Mouse (Mus musculus): ENCODE measurements around the gene Crx. TPM values are rescaled to one million over a fixed set of nuclear protein-coding genes. Genes with fewer than 3 reads are reported as not detected.

The Crx gene
- total RNA-seq, 2 experiments from 2014 or later = not detected

DNA sequence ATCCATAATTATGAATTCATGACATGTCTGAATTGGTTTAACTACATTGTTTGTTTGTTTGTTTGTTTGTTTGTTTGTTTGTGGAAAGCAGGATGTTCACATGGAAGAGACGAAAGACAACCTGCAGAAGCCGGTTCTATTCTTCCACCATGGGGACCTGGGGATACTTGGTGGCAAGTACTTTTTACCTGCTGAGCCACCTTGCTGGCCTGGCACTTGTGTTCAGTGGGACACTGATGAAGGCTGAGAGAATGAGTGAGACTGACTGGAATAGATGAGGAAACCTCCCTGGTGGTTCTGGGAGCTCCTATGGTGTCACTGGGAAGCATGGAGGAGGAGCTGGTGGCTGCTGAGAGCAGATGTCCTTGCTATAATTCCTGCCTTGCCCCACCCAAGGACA is 2.5 kb upstream of the Crx start, which contains the start of gene Crxos:
Gene Crxos, plus strand, starts transcription at position 301 of the 400 bp plus-strand sequence.
- DNase-seq (ENCODE audit: extremely low spot score in 1 of 2, low spot score in 2 of 2) = no peak
- intact Hi-C loops (cut with DNase I) = no loop called here

DNA sequence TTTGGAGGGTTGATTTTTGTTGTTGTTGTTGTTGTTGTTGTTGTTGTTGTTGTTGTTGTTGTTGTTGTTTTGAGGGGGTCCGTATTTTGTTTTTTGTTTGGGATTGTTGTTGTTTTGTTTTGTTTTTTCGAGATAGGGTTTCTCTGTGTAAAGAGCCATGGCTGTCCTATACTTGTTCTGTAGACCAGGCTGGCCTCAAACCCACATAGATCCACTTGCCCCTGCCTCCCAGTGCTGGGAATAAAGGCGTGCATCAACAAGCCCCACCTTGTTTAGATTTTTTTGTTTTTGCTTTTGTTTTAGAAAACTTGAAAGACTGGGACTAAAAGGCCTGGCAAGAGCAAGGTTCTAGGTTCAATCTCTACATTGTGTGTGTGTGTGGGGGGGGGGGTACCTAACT is 2.1 kb upstream of the Crx start:
- DNase-seq (ENCODE audit: extremely low spot score in 1 of 2, low spot score in 2 of 2) = no peak
- intact Hi-C loops (cut with DNase I) = no loop called here

DNA sequence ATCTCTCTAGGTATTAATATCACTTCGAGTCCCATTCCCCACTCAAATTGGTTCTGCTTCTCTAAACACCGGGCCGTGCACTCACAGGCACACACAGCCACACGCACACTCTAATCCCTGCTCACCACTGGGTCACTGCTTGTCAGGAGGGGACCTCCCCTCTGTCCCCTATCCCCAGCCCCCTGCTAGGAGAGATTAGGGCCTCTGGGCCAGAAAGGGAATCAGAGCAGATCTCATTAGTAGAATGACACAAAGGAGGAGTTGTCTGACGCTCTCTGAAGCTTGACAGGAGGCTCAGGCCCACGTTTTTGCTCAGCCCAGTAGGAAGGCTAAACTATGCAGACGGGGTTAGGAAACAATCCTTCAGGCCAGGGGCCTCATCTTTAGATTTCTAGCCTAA is 1.6 kb upstream of the Crx start:
- intact Hi-C loops (cut with DNase I) = no loop called here
- no peak for DNase-seq (ENCODE audit: extremely low spot score in 1 of 2, low spot score in 2 of 2)

DNA sequence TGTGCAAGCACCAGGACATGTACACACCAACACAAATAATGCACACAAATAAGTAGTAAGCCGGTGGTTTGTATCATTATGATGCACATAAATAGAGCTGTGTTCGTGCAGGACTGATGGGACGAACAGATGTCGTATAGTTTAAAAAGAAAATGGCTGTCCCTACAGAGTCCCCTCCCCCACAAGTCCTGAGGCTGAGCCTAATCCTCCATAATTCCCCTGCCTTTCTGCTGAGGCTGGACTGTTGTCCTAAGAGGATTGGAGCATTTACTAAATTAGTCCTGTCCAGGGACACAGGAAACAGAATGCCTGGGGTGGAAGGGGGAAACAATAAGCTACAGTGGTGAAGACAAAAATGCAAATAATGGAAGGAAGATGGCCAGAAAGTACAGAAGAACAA is 15.7 kb downstream of the Crx start:
- DNase-seq (ENCODE audit: extremely low spot score in 1 of 2, low spot score in 2 of 2) = no peak
- intact Hi-C loops (cut with DNase I) = no loop called here

DNA sequence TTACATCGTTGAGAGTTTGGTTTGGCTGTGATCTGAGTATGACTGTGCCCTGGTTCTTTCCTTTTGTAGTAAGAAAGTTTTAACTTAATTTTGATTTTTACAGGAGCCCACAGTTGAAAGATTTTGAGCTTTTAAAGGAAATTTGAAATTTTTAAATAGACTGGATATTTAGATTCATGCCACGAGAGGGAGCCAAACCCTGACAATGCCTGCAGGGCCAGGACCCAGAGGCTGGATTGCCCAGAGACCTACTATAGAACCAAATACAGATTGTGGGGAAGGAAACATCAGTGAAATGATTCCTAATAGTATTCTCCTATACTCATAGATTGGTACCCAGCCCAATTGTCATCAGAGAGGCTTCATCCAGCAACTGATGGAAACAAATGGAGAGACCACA is 20.1 kb downstream of the Crx start:
- no peak for DNase-seq (ENCODE audit: extremely low spot score in 1 of 2, low spot score in 2 of 2)
- intact Hi-C loops (cut with DNase I) = loop anchor here (2.0 kb wide), 1 partner anchor 53 kb away; no protein-coding TSS in a partner anchor

DNA sequence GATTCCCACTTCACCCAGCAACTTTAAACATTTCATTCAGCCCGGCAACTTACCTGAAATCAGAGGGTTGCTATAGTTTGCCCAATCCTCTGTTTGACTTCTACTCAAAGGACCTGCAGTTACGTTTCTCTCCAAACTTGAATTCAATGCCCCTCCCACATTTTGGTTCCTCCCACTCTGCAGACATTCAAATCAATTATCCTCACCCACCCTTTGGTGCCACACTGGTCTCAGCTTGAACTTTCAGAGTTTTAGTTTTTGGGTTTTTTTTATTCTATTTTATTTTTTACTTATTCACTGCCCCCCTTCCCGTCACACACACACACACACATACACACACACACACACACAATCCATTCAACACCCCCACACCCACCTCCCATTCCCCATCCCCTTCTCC is 40.2 kb downstream of the Crx start, which contains the start of gene Obox6:
Gene Obox6, minus strand, starts transcription at position 101 of the 400 bp plus-strand sequence.
- no peak for DNase-seq (ENCODE audit: extremely low spot score in 1 of 2, low spot score in 2 of 2)
- intact Hi-C loops (cut with DNase I) = no loop called here

Other genes starting within 250 kb of the Crx start
- gene Obox3, start 240.1 kb downstream of the Crx start, total RNA-seq (2021) = not detected
- not detected for gene Obox5, start 129.8 kb downstream of the Crx start, total RNA-seq (2021)
- not detected for gene Obox6, start 40.3 kb downstream of the Crx start, total RNA-seq (2021)
- gene Crxos, start 2.6 kb upstream of the Crx start, total RNA-seq (2021) = under 1 TPM; 0.16 to 0.30 TPM
- gene Selenow, start 42.4 kb upstream of the Crx start, total RNA-seq (2021) = 1,000 to 10,000 TPM; 1,526 to 1,528 TPM
- 100 to 1,000 TPM; 104 TPM for gene Nop53, start 66.1 kb upstream of the Crx start, total RNA-seq (2021)
- 1 to 10 TPM; 7.1 to 7.5 TPM for gene Ehd2, start 87.6 kb upstream of the Crx start, total RNA-seq (2021)
- gene Bicra, start 168.0 kb upstream of the Crx start, total RNA-seq (2021) = 10 to 100 TPM; 13.4 to 14.1 TPM
- gene Zfp541, start 181.8 kb upstream of the Crx start, total RNA-seq (2021) = under 1 TPM; 0.26 to 0.58 TPM
- 100 to 1,000 TPM; 181 TPM for gene Napa, start 218.5 kb upstream of the Crx start, total RNA-seq (2021)
- gene Kptn, start 239.9 kb upstream of the Crx start, total RNA-seq (2021) = 10 to 100 TPM; 47.3 to 47.7 TPM
- 100 to 1,000 TPM; 285 to 298 TPM for gene Slc8a2, start 249.9 kb upstream of the Crx start, total RNA-seq (2021)